Mouse (Mus musculus) hindbrain, postnatal 0 days (tissue): ENCODE results near the gene Ostf1. TPM values are rescaled to one million over a fixed set of nuclear protein-coding genes. Genes with fewer than 3 reads are reported as not detected.
A peak's percentile ranks its signal among the peaks of the same experiment; 100 is the strongest.

Experiments
- ATAC-seq: fragments of 200-750 bp; cut with Nextera tagmentation; 2 replicates; pipeline ENCODE4 v1.8.0; 2017; ENCODE audit warnings: mild to moderate bottlenecking, moderate TSS enrichment, moderate library complexity
- DNase-seq: peaks from one replicate; pipeline ENCODE4 v3.0.0-alpha.2; 2015; ENCODE audit warnings: low spot score
- H3K27ac ChIP-seq: fragments of 300-500 bp; sonication (generic); 2 replicates; pipeline ENCODE4 v1.5.1; 2014; ENCODE audit warnings: mild to moderate bottlenecking
- H3K27me3 ChIP-seq: fragments of 300-500 bp; sonication (generic); 2 replicates; pipeline ENCODE4 v1.6.1; 2014; ENCODE audit warnings: low read length, mixed read lengths; ENCODE audit not compliant: insufficient read depth
- H3K36me3 ChIP-seq: fragments of 300-500 bp; sonication (generic); 2 replicates; pipeline ENCODE4 v1.6.1; 2014; ENCODE audit warnings: low read length, mixed read lengths; ENCODE audit not compliant: insufficient read depth
- H3K4me1 ChIP-seq: fragments of 300-500 bp; sonication (generic); 2 replicates; pipeline ENCODE4 v1.6.1; 2014; ENCODE audit warnings: antibody characterized with exemption, low read length, mixed read lengths; ENCODE audit not compliant: insufficient read depth
- H3K4me2 ChIP-seq: fragments of 300-500 bp; sonication (generic); 2 replicates; pipeline ENCODE4 v1.6.1; 2014; ENCODE audit warnings: low read depth, mild to moderate bottlenecking, low read length, moderate library complexity, mixed read lengths
- H3K4me3 ChIP-seq: fragments of 300-500 bp; sonication (generic); 2 replicates; pipeline ENCODE4 v1.5.1; 2014; ENCODE audit warnings: low read length
- H3K9ac ChIP-seq: fragments of 300-500 bp; sonication (generic); replicated peaks from 2 replicates; pipeline ENCODE4 v1.6.1; 2014; ENCODE audit warnings: mild to moderate bottlenecking, low read length, moderate library complexity, mixed read lengths
- H3K9me3 ChIP-seq: fragments of 300-500 bp; sonication (generic); 2 replicates; pipeline ENCODE4 v1.6.1; 2016; ENCODE audit warnings: low read length, mixed read lengths
- CTCF ChIP-seq: IDR thresholded peaks from 2 replicates; pipeline ENCODE4 v1.5.1; 2016; ENCODE audit warnings: antibody characterized with exemption, control low read depth, low read depth
- WGBS: fragments of 180-500 bp; shearing (Covaris S2); extraction: QIAGEN DNeasy Blood & Tissue Kit; methylation state at CpG from one replicate; pipeline ENCODE4 v1.1.7; 2014; 5-methylcytosine and 5-hydroxymethylcytosine counted together
- polyA plus RNA-seq: library from polyadenylated mRNA; unstranded; fragments of >200 nt; fragmentation: Nextera tagmentation; extraction: Ambion mirVana; gene quantifications from 2 replicates; pipeline ENCODE4 v1.2.1, GENCODE M21; 2015
- total RNA-seq: library from RNA; depleted of rRNA; stranded (reverse); fragments of >200 nt; gene quantifications from 2 replicates; pipeline ENCODE4 v1.2.3, GENCODE M21; 2014

Ostf1 gene
- total and polyA plus RNA-seq, 2 experiments from 2014 or later: 42.4 to 67.9 TPM

DNA sequence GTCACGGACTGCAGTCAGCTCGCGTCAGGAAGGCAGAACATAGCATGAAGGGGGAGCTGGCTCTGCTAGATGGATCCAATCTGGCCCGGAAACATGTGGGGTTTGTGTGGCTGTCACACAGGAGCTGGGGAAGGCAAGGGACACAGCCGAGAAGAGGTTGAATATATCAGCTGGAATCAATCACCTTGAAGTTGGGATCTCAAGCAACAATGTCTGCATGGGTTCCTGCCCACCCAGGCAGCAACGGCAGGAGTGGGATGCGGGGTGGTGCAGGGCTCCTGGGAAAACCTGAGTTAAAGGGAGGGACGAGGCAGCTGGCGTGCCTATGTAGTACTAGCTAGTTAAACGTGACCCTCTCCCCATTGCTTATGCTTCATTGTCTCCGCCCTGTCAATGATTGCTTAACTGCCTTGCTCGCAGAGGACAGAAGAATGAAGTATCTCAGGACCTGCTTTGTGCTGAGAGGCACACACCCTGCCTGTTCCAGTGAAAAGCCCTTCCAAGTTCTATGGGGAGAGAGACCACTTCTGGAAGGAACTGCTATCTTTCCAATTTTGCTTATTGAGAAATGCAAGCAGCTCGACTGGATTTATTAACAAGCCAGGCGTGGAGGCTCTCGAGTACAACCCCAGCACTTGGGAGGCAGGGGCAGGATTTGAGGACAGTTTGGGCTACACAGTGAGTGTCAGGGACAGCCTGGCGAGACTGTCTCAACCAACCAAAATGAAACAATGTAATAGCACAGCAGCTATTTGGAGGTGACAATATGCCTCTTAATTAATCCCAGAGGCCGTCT is 53.2 kb downstream of the Ostf1 start:
- ATAC-seq: 0 out of 2 replicates have a peak, but pooled peaks have one; percentile 51
- DNase-seq: no peak
- Histone ChIP-seq H3K27me3 (no peaks in the 10 kb centered on the region), H3K36me3 (no peaks in the 10 kb centered on the region), H3K9me3 (no peaks in the 10 kb centered on the region), H3K4me2 (no peak overlapping the region), H3K4me3 (no peak overlapping the region), H3K4me1 (no peaks in the 10 kb centered on the region), H3K27ac (no peak overlapping the region), H3K9ac (no peak overlapping the region)
- no peak for TF ChIP-seq CTCF
- 50% methylated on average over 17 of the region's 17 CpGs for WGBS

DNA sequence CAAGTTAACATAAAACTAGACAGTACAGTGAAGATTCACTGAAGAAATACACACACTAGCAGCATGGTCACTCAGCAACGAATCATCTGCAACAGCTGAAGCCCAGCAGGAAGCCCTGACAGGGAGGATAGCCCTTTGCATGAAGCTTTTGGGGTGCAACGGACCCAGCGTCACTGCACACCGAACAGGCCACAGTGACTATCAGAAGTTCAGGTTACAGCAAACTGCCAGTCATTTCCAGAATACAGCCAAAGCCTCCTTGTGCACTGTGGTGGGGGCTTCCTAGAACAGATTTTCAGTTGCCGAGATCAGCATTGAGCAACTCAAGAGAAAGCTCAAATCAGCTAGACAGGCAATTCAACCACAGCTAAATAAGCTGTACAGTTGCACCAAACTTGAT is 54.3 kb downstream of the Ostf1 start:
- Histone ChIP-seq H3K4me2 (no peak overlapping the region), H3K27ac (no peak overlapping the region), H3K9ac (no peak overlapping the region), H3K36me3 (no peaks in the 10 kb centered on the region), H3K4me3 (no peak overlapping the region), H3K27me3 (no peaks in the 10 kb centered on the region), H3K9me3 (no peaks in the 10 kb centered on the region), H3K4me1 (no peaks in the 10 kb centered on the region)
- ATAC-seq: no peak
- no peak for DNase-seq
- 66% methylated on average over 5 of the region's 5 CpGs for WGBS
- no peak for TF ChIP-seq CTCF

DNA sequence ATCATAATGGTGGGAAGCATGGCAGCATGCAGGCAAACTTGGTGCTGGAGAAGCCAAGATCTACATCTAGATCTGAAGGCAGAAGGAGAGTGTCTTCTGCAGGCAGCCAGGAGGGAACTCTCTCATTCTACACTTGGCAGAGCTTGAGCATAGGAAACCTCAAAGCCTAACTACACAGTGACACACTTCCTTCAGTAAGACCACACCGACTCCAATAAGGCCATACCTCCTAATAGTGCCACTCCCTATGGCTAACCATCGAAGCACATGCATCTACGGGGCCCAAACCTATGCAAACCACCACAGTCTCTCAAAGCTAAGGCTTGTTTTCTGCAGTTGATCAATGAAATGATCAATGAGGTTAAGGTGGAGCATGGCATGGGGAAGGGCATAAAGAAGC is 55.7 kb downstream of the Ostf1 start:
- no peak for ATAC-seq
- 97% methylated on average over 3 of the region's 3 CpGs for WGBS

DNA sequence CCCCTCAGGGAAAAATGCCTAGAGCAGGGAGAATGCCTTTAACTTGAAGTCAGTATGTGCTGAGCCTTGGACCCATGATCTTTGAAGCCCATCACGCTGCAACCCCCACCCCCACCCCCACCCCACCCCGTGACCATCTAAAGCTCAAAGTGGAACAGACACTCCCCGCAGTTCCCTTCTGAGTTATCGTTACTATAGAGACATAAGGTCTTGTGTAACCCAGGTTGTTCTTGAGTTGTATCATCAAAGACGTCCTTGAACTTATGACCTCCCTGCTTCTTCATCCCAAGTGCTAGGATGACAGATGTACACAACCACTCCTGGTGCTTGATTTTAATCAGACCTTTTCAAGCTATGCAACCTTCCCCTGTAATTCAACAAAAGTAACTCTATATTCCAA is 57.7 kb downstream of the Ostf1 start:
- Histone ChIP-seq H3K36me3 (no peaks in the 10 kb centered on the region), H3K9me3 (no peaks in the 10 kb centered on the region), H3K27me3 (no peaks in the 10 kb centered on the region), H3K4me1 (no peaks in the 10 kb centered on the region), H3K9ac (no peak overlapping the region), H3K4me3 (no peak overlapping the region), H3K4me2 (no peak overlapping the region), H3K27ac (no peak overlapping the region)
- DNase-seq (no peak), ATAC-seq (no peak)
- no peak for TF ChIP-seq CTCF
- 90% methylated on average over 5 of the region's 5 CpGs for WGBS

More for the DNA sequence above, 55.7 kb downstream of the Ostf1 start:
- Histone ChIP-seq H3K4me1 (no peaks in the 10 kb centered on the region), H3K4me2 (no peak overlapping the region), H3K27me3 (no peaks in the 10 kb centered on the region), H3K9me3 (no peaks in the 10 kb centered on the region), H3K9ac (no peak overlapping the region), H3K27ac (no peak overlapping the region), H3K36me3 (no peaks in the 10 kb centered on the region), H3K4me3 (no peak overlapping the region)
- no peak for DNase-seq
- no peak for TF ChIP-seq CTCF

DNA sequence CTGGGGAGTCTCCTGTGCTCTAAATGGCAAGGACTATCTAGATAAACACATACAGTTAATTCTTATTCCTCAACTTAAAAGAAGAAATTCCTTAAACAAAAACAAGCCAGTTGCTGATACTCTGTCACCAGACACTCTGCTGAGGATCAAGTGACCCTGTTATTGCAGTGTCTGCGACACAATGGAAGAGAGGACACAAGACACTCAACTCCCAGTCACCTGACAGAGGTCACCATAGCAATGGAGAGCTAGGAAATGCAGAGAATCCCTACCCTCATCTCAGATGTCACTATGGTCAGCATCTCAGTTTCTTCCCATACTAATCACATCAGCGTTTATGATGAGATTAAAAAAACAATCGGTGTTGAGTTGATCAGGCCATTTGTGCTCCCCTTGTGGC is 58.2 kb downstream of the Ostf1 start:
- Histone ChIP-seq H3K9ac (no peak overlapping the region), H3K4me1 (no peaks in the 10 kb centered on the region), H3K4me3 (no peak overlapping the region), H3K27ac (no peak overlapping the region), H3K4me2 (no peak overlapping the region), H3K36me3 (no peaks in the 10 kb centered on the region), H3K9me3 (no peaks in the 10 kb centered on the region), H3K27me3 (no peaks in the 10 kb centered on the region)
- WGBS: 78% methylated on average over 3 of the region's 3 CpGs
- DNase-seq (no peak), ATAC-seq (no peak)
- no peak for TF ChIP-seq CTCF

DNA sequence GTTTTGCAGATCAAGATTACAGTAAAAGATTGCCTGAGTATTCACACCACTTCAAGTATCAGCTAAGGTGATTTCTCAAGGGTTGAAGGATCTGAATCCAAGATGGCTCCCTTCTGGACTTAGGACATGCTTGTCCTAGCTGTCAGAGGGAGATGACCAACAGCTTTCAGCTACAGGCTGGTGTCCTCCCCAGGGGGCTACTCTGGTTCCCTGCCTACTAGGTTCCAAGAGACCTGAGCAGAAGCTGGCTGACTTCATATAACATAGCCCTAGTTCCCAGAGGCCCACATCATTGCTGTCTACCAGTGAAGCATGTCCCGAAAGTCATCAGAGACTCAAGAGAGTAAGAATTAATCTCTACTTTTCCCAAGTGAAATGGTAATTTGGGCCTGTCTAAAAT is 62.1 kb downstream of the Ostf1 start:
- Histone ChIP-seq H3K9me3 (no peaks in the 10 kb centered on the region), H3K4me3 (no peak overlapping the region), H3K9ac (no peak overlapping the region), H3K36me3 (no peaks in the 10 kb centered on the region), H3K27me3 (no peaks in the 10 kb centered on the region), H3K4me2 (no peak overlapping the region), H3K27ac (no peak overlapping the region), H3K4me1 (no peaks in the 10 kb centered on the region)
- no peak for TF ChIP-seq CTCF
- no peak for DNase-seq
- WGBS: 97% methylated on average over 1 of the region's 1 CpGs
- ATAC-seq: no peak

DNA sequence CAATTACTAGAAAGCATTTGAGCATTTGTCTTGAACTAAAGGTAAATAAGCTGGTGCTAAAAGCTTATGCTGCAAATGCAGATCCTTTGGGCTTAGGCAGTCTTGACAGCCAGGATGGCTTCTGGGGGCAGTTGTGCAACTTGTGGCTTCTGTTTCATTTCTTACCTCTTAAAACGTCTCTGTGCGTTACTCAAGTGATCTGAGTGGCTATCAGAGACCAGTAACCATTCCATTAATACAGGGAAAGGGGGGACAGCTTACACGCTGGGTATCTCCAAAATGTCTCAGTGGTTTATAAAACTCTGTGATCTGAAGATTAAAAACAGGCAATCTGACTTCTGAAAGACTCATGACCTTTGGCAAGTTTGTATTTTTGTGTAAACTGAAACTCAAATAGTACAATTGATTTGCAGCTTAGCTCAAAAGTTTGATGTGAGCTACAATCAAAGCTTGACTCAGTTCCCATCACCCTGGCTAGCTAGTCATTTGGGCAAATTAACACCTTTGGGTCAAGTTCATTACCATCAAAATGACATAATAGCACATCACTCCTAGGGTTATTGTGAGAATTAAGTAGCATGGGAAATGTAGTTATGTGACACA is 62.7 kb downstream of the Ostf1 start:
- no peak for TF ChIP-seq CTCF
- 87% methylated on average over 3 of the region's 3 CpGs for WGBS
- no peak for ATAC-seq

More for the DNA sequence above, 62.7 kb downstream of the Ostf1 start:
- no peaks in the 10 kb centered on the region for H3K27me3 ChIP-seq
- no peak overlapping the region for H3K9ac ChIP-seq
- H3K4me1 ChIP-seq: no peaks in the 10 kb centered on the region
- no peak for DNase-seq
- H3K36me3 ChIP-seq: no peaks in the 10 kb centered on the region
- no peaks in the 10 kb centered on the region for H3K9me3 ChIP-seq
- H3K4me2 ChIP-seq: no peak overlapping the region
- no peak overlapping the region for H3K27ac ChIP-seq
- H3K4me3 ChIP-seq: no peak overlapping the region
